Mouse (Mus musculus) lung, adult 2 months (tissue): ENCODE measurements around the gene Aldh16a1.

ENCODE experiments used
- CTCF ChIP-seq: fragments of 200-500 bp; IDR thresholded peaks from 2 replicates; pipeline ENCODE4 v1.5.1; 2011; ENCODE audit warnings: mild to moderate bottlenecking, low read length, control low read depth; ENCODE audit not compliant: insufficient read depth
- POLR2A ChIP-seq: fragments of 200-500 bp; IDR thresholded peaks from 2 replicates; pipeline ENCODE4 v1.6.1; 2011; ENCODE audit warnings: low read depth, mild to moderate bottlenecking, control low read depth, low read length, borderline replicate concordance; ENCODE audit errors: extremely low read depth

GRCm38 (mm10) chr7:45163735-45164490 is 9.5 kb upstream of the Aldh16a1 start, which contains the start of gene Slc17a7:
- TF ChIP-seq POLR2A (no peak), CTCF (no peak)
